Mouse (Mus musculus) kidney, adult 11 months (tissue): ENCODE data around the gene Ebf4.
"Not testable (repeated sequence)": the region's sequence is repeated elsewhere in the genome, so short reads cannot be mapped to it uniquely, and the experiment has no call there.

ENCODE experiments used
- DNase-seq: peaks from one replicate; pipeline ENCODE4 v3.0.0; 2022

The Ebf4 gene

DNA sequence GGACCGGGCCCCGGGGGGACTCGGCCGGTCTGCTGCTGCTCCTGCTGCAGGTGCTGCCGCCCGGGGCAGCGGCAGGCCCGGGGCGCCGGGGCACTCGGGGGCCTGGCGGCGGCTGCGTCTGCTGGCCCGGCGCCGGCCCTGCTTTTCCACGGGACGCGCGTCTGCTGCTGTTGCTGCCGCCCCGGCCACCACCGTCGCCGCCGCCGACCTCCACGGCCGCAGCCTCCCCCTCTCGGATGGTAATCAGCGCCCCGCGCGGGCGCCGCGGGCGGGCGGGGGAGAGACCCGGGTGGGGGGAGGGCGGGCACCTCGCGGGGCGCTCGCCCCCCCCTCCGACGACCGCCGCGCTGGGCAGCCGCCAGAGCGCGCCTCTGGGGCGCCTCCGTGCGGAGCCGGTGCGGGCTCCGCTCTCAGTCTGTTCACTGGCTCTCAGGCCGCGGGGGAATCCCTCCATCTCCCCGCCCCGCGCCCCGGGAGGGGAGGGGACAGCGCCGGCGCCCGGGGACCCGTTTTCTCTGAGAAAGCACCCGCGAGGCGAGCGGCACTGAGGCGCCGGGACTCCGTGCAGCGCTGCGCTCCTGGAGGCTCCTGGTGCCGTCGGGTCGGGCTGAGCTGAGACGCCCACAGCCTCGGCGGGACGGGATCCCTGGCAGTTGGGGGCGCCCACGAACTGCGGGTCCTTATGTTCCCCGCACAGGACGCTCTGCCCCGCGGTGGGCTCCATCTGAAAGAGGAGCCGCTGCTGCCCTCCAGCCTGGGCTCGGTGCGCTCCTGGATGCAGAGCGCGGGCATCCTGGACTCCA lies 563 bp downstream of the Ebf4 start:
- DNase-seq: no peak

DNA sequence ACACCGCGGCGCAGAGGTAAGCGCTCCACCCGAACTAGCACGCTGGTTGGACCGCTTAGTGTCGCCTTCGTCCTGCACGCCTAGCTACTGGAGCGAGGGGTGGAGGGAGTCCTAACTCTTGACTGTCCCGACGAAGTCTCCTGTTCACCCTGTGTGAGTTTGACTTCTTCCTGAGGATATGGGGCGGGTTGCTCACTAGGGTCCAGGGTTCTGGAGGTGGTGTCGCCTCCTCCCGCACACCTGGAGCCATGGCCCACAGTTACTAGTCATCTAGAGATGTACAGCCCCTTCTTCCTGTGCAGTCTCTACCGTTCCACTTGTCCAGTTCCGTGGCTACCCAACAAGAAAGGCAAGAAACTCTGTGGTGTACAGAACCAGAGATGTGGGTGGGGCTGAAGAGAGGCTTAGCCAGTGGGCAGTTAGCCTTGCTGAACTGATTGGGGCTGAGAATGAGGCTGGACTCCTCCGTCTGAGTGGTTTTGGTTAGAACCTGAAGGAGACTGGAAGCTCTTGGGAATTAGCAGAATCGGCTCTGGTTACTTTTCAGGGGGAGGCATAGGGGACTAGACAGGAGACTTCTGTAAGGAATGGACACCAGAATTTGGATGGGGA lies 1.3 kb downstream of the Ebf4 start:
- no peak for DNase-seq

DNA sequence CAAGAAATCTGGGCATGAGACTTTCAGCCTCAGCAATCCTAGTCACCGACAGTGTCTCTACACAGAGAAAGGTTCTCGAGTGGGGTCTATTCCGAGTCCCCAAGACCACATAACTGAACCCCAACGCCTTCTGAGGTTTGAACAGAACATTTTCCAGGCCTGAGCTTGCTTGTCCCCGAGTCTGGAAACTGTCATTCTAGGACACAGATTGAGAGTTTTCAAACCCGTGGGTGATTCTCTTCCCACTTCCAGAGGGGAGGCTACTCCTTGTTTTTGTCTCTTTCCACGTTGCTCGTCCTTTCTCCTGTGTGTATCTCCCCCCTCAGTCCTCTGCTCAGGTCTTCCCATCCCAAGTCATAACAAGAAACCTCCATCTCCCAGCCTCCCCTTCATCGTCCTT lies 2.6 kb downstream of the Ebf4 start:
- DNase-seq: no peak

DNA sequence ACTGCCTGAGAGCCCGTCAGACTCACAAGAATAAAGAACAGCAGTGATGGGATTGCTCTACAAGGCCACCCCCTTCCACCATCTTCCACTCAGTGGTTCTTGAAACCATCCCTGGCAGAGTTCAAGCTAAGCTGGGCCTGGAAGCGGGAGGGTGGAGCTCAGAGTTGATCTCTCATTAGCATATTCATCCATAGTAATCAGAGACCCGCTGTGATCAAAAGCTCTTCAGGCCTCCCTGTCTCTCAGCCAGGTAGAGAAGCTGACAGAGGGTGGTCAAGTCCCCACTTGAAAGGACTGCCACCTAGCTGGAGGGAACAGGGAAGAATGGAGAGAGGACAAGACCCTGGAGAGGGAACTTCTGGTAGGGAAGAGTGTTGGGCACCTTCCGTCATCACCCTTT lies 8.0 kb downstream of the Ebf4 start:
- no peak for DNase-seq

DNA sequence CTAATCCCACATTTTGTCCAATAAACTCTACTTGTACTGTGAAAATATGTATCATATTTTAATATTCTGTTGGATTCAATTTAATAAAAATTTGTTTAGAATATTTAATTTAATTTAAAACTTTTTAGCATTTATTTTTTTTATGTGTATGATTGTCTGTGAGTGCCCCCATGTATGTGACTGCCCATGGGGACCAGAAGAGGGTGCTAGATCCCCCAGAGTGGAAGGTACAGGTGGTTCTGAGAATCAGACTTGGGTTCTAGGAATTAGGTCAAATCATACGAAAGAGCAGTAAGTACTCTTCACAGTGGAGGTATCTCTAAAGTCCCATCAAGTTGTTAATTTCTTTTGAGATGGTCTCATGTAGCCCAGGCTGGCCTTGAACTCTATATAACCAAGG lies 32.1 kb downstream of the Ebf4 start:
- no peak for DNase-seq

DNA sequence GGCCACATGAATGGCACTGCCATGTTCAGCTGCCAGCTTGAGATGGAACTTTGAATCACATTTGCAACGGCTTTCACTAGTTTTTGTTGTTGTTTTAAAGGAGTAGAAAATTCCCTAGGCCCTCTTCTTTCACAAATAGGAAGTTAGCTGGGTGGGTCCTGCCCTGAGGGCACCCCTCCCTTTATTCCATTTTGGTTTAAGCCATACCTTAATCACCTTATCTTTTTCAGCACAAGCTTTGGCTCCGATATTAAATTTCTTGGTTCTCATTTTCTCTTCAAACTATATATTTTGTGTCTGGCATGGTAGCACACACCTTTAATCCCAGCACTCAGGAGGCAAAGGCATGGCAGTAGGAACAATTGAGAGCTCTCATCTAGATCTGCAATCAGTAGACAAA lies 34.5 kb downstream of the Ebf4 start:
- DNase-seq: no peak

DNA sequence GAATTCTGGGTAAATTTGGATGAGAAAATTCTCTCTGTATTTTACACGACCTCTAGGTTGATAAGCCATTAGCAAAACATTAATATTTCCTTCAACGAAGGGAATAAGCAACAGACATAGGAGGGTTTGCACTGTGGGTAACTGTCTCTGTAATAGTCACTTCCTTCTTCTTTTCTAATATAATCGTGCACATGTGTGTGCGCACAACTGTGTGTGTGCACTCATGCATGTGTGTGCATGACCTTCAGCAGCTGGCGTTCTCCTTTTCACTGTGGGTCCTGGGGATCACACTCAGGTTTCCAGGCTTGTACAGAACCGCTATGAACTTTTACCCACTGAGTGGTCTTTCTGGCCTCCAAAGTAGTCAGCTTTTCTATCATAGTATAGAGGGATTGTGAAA lies 40.1 kb downstream of the Ebf4 start:
- DNase-seq: no peak

DNA sequence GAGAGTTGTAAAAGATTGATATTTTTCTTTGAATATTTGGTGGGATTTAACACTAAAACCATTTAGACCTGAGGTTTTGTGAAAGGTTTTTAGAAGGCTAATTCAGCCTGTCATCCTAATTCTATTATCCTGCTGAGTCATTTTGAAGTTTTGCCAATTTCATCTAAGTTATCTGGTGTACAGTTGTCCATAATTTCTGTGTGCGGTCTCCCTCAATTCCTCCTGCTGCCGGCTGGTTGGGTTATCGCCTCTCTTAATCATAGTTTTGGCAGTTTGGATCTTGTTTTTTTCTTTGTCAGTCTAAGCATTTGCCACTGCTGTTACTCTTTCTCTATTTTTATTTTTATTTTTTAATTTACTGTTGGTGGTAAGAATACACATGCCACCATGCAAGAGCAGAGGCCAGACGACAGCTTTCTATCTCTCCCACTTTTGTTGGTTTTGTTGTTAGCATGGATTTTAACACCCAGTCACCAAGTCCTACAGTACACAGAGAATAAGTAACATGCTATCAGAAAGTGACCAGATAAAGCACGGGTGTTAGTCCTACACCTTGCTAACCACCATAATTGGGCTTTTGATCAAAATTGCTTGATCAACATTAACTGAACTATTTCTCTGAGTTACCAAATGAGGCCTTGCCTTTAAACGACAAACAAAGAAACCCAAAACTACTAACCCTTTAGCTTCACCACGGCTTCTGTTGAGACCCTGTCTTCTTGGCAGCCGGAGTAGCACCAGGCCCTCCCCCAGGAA lies 45.7 kb downstream of the Ebf4 start:
- no peak for DNase-seq

DNA sequence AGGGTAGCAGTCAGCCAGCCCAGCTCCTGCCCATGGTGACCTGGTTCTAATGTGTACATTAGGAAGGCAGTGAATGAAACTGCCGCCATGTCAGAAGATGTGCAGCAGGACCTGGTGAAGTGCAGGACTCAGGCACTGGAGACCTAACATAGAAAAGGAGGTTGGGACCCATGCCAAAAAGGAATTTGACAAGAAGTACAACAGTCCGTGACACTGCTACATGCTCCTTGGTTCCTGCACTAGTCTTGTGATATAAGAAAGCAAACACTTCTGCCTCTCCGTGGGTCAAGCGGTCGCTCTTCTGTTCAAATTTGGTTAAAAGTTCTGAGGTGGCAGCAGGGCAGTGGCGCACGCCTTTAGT lies 46.2 kb downstream of the Ebf4 start:
- no peak for DNase-seq

DNA sequence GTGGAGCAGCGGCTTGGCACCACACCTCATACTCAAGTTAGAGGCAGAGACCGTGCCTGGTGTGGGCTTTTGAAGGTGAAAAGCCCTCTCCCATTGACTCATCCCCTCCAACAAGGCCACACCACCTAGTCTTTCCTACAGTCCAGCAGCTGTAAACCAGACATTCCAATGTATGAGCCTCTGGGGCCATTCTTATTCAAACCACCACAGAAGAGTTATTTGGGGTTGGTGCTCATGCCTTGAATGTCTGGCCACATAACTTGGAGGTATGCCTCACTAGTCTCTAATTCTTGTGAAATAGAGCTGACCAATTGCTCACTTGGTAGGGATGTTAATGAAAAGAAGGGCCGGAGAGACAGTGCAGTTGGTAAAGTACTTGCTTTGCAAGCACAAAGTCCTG lies 55.4 kb downstream of the Ebf4 start:
- DNase-seq: no peak

DNA sequence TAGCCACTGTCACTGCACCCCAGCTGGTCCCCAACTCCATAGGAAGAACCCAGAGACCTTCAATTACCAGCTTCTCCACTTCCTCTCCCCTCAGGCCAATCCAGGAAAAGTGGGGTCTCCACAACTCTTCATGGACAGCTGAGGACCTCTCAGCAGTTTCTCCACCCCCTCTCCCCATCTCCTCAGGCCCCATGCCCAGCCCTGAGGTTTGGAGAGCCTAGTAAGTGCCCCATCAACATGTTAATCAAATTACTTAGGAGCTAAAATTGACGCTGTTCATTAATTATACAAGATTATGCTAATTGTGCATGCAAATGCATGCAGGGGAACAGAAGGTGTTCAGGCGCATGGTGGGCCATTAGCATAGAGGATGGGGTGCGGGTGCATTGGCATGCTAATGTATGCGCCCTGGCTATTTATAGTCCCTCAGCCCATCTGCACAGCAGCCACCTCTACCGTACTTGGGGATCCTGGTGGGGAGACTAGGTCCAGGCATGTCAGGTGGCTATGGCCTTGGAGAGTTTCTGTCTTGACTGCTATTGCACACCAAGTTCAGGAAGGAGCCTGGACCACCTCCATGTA lies 56.9 kb downstream of the Ebf4 start:
- no peak for DNase-seq

DNA sequence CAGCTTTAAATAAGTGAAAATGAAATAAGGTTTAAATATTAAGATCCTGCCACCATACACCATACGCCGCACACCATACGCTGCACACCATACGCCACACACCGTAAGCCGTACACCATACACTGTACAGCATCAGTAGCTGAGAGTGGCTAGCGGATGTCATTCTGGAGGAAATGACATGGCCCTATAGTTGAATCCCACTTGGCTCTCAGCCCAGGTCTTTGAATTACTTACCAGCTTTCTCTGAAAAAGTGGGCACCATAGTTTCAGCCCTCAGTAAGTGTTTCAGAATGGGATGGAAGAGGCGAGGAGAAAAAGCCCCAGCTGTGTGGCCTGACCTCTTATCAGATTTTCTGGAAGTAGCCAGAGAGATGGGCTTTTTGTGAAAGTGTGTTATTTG lies 58.4 kb downstream of the Ebf4 start:
- no peak for DNase-seq

DNA sequence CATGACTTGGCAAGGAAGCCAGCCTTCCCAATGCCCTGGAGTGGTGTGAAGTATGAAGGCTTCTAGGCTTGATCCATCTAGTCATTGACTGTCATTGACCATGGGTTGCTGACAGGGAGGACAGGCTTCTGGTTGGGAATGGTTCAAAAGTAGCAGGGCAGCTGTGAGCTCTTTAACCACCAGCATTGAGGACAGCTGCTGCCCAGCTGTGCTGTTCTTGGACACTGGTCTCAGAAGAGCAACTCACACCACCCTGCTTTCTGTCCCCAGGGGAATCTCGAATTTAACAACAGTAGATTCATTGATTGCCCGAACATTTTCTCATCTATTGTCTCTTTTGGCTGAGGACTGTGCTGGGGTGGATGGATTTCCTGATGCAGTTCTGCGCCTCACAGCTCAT lies 58.9 kb downstream of the Ebf4 start:
- DNase-seq: no peak

DNA sequence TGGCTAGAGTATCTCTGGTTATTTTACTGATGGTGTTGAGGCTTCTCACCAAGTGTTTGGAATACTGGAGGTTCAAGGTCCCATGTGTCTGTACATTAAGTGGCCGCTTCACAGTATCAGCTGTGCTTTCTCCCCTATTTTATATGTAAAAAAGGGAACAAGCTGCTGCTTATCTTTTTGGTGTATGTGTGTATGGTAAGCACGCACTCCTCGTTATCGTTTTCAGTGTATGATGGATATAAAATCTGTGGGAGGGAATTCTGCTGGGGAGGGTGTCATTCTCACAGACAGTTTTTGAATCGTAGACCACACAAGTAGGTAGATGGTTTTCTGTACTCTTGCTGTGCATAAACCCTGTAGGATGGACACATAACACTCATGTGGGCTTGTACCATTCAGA lies 62.6 kb downstream of the Ebf4 start:
- no peak for DNase-seq

DNA sequence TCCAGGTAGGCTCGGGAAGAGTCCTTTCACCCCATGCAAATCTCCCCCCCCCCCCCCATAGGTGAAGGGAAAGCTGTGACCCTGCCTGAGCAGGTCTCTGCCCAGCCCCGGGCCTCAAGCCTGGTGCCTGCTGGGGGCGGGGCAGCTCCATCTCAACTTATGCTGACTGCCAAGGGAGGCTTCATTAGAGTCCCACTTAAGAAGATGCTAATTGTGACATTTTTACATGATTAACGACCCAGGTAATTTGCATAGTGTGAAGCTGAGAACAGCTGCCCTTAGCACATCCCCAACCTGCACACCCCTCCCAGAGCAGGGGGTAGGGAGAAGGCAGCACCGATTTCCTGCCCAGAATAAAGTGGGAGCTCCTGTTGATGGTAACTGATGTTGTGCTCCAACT lies 63.9 kb downstream of the Ebf4 start:
- no peak for DNase-seq

DNA sequence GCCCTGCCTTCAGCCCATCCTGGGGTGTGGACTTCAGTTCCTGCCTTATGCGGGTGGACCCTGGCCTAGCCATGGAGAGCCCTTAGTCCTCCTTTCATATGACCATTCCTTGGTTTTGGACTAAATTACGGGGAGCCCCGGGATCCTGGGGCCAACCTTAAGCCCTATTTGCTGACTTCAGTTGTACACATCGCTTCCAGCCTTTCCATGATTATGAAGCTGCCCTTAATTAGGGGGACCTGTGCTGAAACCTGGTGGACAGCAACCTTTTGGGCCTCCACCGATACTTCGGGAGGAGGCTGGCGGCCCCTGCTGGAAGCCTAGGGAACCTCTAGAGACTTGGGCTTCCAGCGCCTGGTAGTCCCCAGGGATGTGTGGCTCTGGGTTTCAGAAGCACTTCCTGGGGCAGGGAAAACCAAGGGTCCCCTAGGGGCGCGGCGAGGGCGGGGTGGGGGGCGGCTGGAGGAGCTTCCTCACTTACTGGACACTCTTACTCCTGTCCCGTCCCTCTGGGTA lies 67.6 kb downstream of the Ebf4 start:
- DNase-seq: peak; percentile 7

DNA sequence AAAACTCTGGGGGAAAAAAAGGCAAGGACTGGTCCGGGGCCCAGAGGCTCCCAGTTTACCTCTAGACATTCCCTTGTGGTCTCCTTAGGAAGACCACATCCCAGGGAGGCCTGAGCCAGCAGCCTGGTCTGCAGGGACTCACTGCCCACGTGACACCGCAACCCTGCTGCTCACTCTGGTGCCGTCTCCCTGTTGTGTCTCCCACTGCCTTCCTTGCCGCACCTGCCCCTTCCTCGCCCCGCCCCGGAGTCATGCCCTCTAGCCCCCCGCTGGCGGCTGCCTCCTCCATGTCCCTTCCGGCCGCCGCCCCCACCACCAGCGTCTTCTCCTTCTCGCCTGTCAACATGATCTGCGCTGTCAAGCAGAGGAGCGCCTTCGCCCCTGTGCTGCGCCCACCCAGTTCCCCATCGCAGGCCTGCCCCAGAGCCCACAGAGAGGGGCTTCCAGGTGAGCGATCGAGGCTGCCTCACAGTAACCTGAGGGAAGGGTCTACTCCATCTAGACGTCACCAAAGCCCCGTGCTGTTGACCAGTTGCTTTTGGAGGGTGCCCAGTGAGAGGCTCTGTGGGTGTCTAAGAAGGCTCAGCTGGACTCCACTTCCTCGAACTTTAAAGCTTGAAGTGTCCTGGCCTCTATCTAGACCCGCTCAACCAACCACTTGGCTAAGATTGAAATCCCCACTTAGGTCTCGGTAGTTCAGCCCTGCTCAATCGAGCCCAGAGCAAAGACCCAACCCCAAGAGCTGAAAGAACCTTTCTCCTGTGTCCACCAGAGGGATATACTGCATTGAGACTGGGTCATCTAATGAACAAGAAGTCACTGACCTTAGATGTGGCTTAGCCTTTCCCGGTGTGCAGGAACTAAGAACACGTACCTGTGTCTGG lies 70.5 kb downstream of the Ebf4 start:
- DNase-seq: no peak

DNA sequence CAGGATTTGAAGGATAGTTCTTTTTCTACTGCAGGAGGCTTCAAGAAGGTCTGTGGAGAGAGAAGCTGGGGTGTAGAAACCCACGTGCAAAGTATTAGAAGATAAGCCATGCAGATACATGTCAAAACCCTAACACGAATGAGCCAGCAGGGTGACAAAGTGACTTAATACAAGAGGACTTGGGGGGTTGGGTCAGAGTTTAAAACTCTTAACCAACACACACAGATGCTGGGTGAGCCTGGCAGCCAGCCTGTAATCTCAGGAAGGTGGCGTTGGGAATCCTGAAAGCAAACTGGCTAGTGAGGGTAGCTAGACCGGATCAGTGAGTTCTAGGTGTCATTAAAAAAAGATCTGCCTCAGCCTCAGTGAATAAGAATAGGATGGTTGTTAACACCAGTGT lies 72.4 kb downstream of the Ebf4 start:
- DNase-seq: no peak

DNA sequence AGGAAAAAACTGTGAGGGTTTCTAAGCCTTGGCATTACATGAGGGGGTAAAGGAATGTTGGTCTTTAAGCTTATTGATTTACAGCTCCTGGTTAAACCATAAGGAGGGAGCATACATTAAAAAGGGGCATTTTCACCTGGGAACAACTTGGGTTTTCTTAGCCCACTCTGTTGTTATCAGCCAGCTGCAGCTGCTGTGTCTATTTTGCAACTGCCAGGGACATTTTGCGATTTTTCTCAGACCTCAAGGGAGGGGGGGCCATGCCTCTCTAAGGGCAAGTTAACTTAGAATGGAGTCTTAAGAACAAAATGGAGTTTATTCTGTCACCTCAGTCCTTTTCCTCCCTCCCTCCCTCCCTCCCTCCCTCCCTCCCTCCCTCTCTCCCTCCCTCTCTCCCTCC lies 78.1 kb downstream of the Ebf4 start:
- not testable (repeated sequence) for DNase-seq

DNA sequence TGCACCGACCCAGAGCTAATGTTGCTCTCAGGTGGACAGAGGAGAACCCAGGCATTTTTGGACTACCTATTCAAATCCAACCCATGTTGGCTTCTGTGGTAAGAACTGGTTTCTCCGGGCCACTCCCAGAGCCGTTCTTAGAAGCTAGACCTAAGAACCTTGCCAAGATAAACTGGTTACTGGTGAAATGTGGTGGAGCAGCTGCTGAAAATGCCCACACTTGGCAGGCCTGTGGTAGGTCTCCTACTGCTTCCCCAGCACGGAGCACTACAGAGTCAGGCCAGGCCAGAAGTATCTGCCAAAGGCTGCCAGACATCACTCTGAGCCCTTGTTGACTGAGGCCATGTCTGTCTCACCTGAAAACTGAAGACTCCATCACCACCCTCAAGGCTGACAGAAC lies 80.0 kb downstream of the Ebf4 start:
- no peak for DNase-seq

DNA sequence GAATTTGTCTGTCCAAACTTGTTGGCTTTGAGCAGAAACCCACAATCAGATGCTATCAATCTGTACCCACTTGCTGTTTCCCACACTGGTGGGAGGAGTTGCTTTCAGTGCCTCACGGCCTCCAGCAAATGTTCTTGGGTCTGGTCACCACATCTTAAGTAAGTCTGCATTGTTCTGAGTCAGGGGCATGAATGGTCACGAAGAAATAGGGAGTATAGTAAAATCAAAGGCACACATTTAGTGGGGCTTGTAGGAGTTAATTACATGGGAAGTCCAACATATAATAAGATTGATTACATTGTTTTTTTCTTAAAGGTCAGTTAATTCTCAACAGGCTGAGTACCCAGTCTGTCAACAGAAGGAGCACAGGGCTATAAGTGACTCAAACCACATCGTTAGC lies 88.2 kb downstream of the Ebf4 start:
- no peak for DNase-seq

DNA sequence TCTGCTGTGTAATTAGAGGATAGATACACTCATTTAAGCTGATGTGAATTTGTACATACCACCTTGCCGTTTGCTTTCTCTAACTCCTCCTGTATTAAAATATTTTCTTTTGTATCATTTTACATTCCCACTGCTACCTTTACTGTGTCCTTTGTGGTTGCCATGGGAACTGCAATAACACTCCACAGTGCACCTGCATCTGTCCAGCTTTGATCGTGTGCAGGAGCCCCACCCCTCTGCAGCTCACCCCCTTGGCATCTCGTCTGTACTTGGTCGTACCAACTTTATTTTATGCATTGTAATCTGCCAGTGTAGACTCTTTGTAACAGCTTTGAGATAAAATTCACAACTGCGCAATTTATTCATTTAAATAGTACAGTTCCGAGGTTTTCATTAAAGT lies 88.9 kb downstream of the Ebf4 start:
- no peak for DNase-seq

DNA sequence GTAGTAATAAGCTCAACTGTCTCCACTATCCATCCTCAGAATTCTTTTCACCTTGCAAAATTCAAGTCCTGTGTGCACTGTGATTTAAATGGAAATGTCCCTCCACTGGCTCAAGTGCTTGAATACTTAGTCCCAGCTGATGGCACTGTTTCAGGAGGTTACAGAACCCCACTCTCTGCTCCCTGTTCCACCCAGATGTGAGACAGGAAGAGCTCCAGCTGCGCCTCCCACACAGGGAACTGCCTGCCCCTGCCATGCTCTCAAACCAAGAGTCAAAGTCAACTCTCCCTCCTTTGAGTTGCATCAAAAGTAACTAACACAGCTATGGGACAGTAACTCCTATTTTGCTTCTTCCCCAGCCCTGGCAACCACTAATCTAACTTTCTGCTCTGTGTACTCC lies 91.2 kb downstream of the Ebf4 start:
- DNase-seq: no peak
